Mouse (Mus musculus) Muller cell, postnatal 12 days (primary cell): Measurements from ENCODE around the gene Nebl.

Source experiments
- DNase-seq: peaks from one replicate; pipeline ENCODE4 v3.0.0-alpha.2; 2015; ENCODE audit errors: inconsistent ontology term

Nebl gene

GRCm38 (mm10) chr2:17730957-17731830 is at the start of gene Nebl:
Nebl (minus strand) TSS chr2:17731464.
- peak; percentile 88 for DNase-seq

- no peak for DNase-seq
These were observed 39.1 kb upstream of the Nebl start for GRCm38 (mm10) chr2:17770246-17770825.

GRCm38 (mm10) chr2:17769242-17769755 is 38.0 kb upstream of the Nebl start:
- DNase-seq, result no peak

GRCm38 (mm10) chr2:17756271-17756670 is 25.0 kb upstream of the Nebl start:
- DNase-seq, result no peak

- DNase-seq, result peak; percentile 75
These were observed 10.9 kb upstream of the Nebl start for GRCm38 (mm10) chr2:17742051-17742763.

- DNase-seq, result peak; percentile 88
These were observed 10.3 kb upstream of the Nebl start for GRCm38 (mm10) chr2:17741555-17741954.

- DNase-seq, result no peak
These were observed 9.2 kb upstream of the Nebl start for GRCm38 (mm10) chr2:17740454-17740853.

GRCm38 (mm10) chr2:17732210-17732609 is 946 bp upstream of the Nebl start:
- DNase-seq, result peak; percentile 16

GRCm38 (mm10) chr2:17731831-17732200 is 552 bp upstream of the Nebl start:
- peak; percentile 20 for DNase-seq

GRCm38 (mm10) chr2:17730648-17730956 is 662 bp downstream of the Nebl start:
- DNase-seq, result no peak

- DNase-seq, result peak; percentile 73
These were observed 1.3 kb downstream of the Nebl start for GRCm38 (mm10) chr2:17729770-17730647.

- no peak for DNase-seq
These were observed 6.9 kb downstream of the Nebl start for GRCm38 (mm10) chr2:17724405-17724804.

GRCm38 (mm10) chr2:17723268-17724019 is 7.8 kb downstream of the Nebl start:
- DNase-seq, result no peak

- DNase-seq, result no peak
These were observed 10.0 kb downstream of the Nebl start for GRCm38 (mm10) chr2:17721177-17721715.

GRCm38 (mm10) chr2:17718281-17718680 is 13.0 kb downstream of the Nebl start:
- no peak for DNase-seq

GRCm38 (mm10) chr2:17717200-17717599 is 14.1 kb downstream of the Nebl start:
- DNase-seq, result peak; percentile 88

- DNase-seq, result no peak
These were observed 16.0 kb downstream of the Nebl start for GRCm38 (mm10) chr2:17715149-17715767.

GRCm38 (mm10) chr2:17714661-17715060 is 16.6 kb downstream of the Nebl start:
- DNase-seq, result no peak

- DNase-seq, result no peak
These were observed 17.1 kb downstream of the Nebl start for GRCm38 (mm10) chr2:17714124-17714523.

GRCm38 (mm10) chr2:17711216-17711615 is 20.0 kb downstream of the Nebl start:
- no peak for DNase-seq
